Mouse (Mus musculus): Measurements from ENCODE around the gene Tyw1.

GRCm38 (mm10) chr5:130363111-130363510 is 107.7 kb downstream of the Tyw1 start:
- TF ChIP-seq CTCF (IDR thresholded peaks at IDR 0.05; ENCODE audit: low read depth) (no peak), EP300 (IDR thresholded peaks at IDR 0.05; ENCODE audit: low read depth) (no peak)

Data from liver, postnatal 0 days (tissue).